11 mouse cellular contexts compared by ENCODE assay signal in genomic region chr7:145181376-145182034, GRCm38 (mm10). TPM values are rescaled to one million over a fixed set of nuclear protein-coding genes. Genes with fewer than 3 reads are reported as not detected.
DNase-seq lines count a peak whose midpoint lies in the region; ATAC-seq and TF ChIP-seq lines count a peak whose summit lies in the region.
"Had no signal": no experiment of that assay in that cellular context is flagged by ENCODE, and none has a peak within 500 bp of the region (broad histone marks: within the 10 kb centered on the region; RNA-seq: fewer than 3 reads in every experiment).

No protein-coding gene starts in this region.

- TF ChIP-seq EP300 in liver, postnatal 0 days (IDR thresholded peaks at IDR 0.05; ENCODE audit: low read depth): no peak

- no peak for TF ChIP-seq POLR2A in lung, adult 2 months (IDR thresholded peaks at IDR 0.05; ENCODE audit: borderline replicate concordance, extremely low read depth, low read depth, low read length)

- no peak overlapping the region for H3K4me2 ChIP-seq in lung, embryonic 16.5 days (ENCODE audit: low read depth, low read length)
- H3K4me2 ChIP-seq in embryonic facial prominence, embryonic 12.5 days (replicated peaks): no peak overlapping the region
- no peak overlapping the region for H3K4me2 ChIP-seq in limb, embryonic 11.5 days (ENCODE audit: low read depth, severe bottlenecking)
- no peak overlapping the region for H3K4me2 ChIP-seq in liver, postnatal 0 days (ENCODE audit: low read depth, low read length)

- no peak; the same call in 1 of the 2 replicates for ATAC-seq in lung, embryonic 16.5 days (ENCODE audit: low read depth)
- no peak for ATAC-seq in embryonic facial prominence, embryonic 12.5 days (ENCODE audit: insufficient number of reproducible peaks, insufficient read depth, low FRiP score, low TSS enrichment)
- ATAC-seq in limb, embryonic 11.5 days (ENCODE audit: insufficient number of reproducible peaks, low FRiP score, low TSS enrichment, low read depth): no peak
- no peak for ATAC-seq in activated CD4-positive, CD25-positive, alpha-beta regulatory T cell, adult 4 months
- no peak for ATAC-seq in liver, postnatal 0 days
- ATAC-seq: intestine, postnatal 0 days had no signal

- WGBS in lung, embryonic 16.5 days: 36% methylated on average over 11 of the region's 11 CpGs
- WGBS in lung, adult 2 months: 68% methylated on average over 11 of the region's 11 CpGs
- 35% methylated on average over 11 of the region's 11 CpGs for WGBS in embryonic facial prominence, embryonic 12.5 days
- WGBS in limb, embryonic 11.5 days: 19% methylated on average over 11 of the region's 11 CpGs
- 73% methylated on average over 11 of the region's 11 CpGs for WGBS in liver, postnatal 0 days (ENCODE audit: insufficient replicate concordance)

- H3K4me1 ChIP-seq in lung, embryonic 16.5 days (replicated peaks; ENCODE audit: control insufficient read depth, insufficient read depth, low read length): peaks cover 19% of the 10 kb centered on the region
- H3K4me1 ChIP-seq in lung, adult 2 months (ENCODE audit: control insufficient read depth, insufficient read depth, low read length): no peaks in the 10 kb centered on the region
- H3K4me1 ChIP-seq in embryonic facial prominence, embryonic 12.5 days: peaks cover 39% of the 10 kb centered on the region
- H3K4me1 ChIP-seq in limb, embryonic 11.5 days (ENCODE audit: control insufficient read depth, insufficient read depth, low read length): peaks cover 39% of the 10 kb centered on the region
- H3K4me1 ChIP-seq in liver, postnatal 0 days (ENCODE audit: insufficient read depth): no peaks in the 10 kb centered on the region

- no peak for TF ChIP-seq CTCF in lung, adult 2 months (IDR thresholded peaks at IDR 0.05; ENCODE audit: insufficient read depth, low read length)
- TF ChIP-seq CTCF in liver, postnatal 0 days (IDR thresholded peaks at IDR 0.05; ENCODE audit: low read depth): no peak

- no peaks in the 10 kb centered on the region for H3K27me3 ChIP-seq in lung, embryonic 16.5 days (ENCODE audit: control insufficient read depth, insufficient read depth, low read depth, low read length)
- H3K27me3 ChIP-seq in embryonic facial prominence, embryonic 12.5 days: no peaks in the 10 kb centered on the region
- no peaks in the 10 kb centered on the region for H3K27me3 ChIP-seq in limb, embryonic 11.5 days (ENCODE audit: control insufficient read depth, insufficient read depth, low read length)
- no peaks in the 10 kb centered on the region for H3K27me3 ChIP-seq in liver, postnatal 0 days (ENCODE audit: insufficient read depth, low read length)

- H3K4me3 ChIP-seq in lung, embryonic 16.5 days (ENCODE audit: low read length): no peak overlapping the region
- H3K4me3 ChIP-seq in lung, adult 2 months (replicated peaks; ENCODE audit: extremely low read depth, low read depth, low read length): no peak overlapping the region
- no peak overlapping the region for H3K4me3 ChIP-seq in embryonic facial prominence, embryonic 12.5 days
- H3K4me3 ChIP-seq in limb, embryonic 11.5 days (ENCODE audit: low read depth, low read length): no peak overlapping the region
- H3K4me3 ChIP-seq in liver, postnatal 0 days (ENCODE audit: low read depth, low read length): no peak overlapping the region
- H3K4me3 ChIP-seq: left cerebral cortex, adult 2 months had no signal

- H3K36me3 ChIP-seq in lung, embryonic 16.5 days (ENCODE audit: control insufficient read depth, insufficient read depth, low read length): no peaks in the 10 kb centered on the region
- H3K36me3 ChIP-seq in embryonic facial prominence, embryonic 12.5 days: no peaks in the 10 kb centered on the region
- H3K36me3 ChIP-seq in limb, embryonic 11.5 days (ENCODE audit: control insufficient read depth, insufficient read depth, low read length): no peaks in the 10 kb centered on the region
- H3K36me3 ChIP-seq in liver, postnatal 0 days (replicated peaks; ENCODE audit: insufficient read depth, low read length): no peaks in the 10 kb centered on the region

- H3K27ac ChIP-seq in lung, embryonic 16.5 days (ENCODE audit: low read length): peak overlapping the region; percentile 19; the same call in 1 of the 2 replicates
- peak overlapping the region; percentile 85 for H3K27ac ChIP-seq in embryonic facial prominence, embryonic 12.5 days
- H3K27ac ChIP-seq in limb, embryonic 11.5 days (replicated peaks; ENCODE audit: low read depth, low read length): peak overlapping the region; percentile 49; the same call in 1 of the 2 replicates
- H3K27ac ChIP-seq in liver, postnatal 0 days (ENCODE audit: low read depth): no peak overlapping the region
- H3K27ac ChIP-seq: left cerebral cortex, adult 2 months had no signal

- DNase-seq in embryo, embryonic 11 days: peak; percentile 64
- no peak for DNase-seq in embryo, embryonic 9.5 days (ENCODE audit: extremely low spot score)
- no peak for DNase-seq in lung, adult 2 months
- peak; percentile 74 for DNase-seq in limb, embryonic 11.5 days (ENCODE audit: low spot score)
- no peak for DNase-seq in liver, postnatal 0 days

- no peak overlapping the region for H3K9ac ChIP-seq in lung, embryonic 16.5 days (ENCODE audit: low read length)
- H3K9ac ChIP-seq in embryonic facial prominence, embryonic 12.5 days: no peak overlapping the region
- H3K9ac ChIP-seq in limb, embryonic 11.5 days (ENCODE audit: low read length): no peak overlapping the region
- H3K9ac ChIP-seq in liver, postnatal 0 days (replicated peaks): no peak overlapping the region

- H3K9me3 ChIP-seq in lung, embryonic 16.5 days (ENCODE audit: control insufficient read depth, low read length): no peaks in the 10 kb centered on the region
- H3K9me3 ChIP-seq in embryonic facial prominence, embryonic 12.5 days: no peaks in the 10 kb centered on the region
- no peaks in the 10 kb centered on the region for H3K9me3 ChIP-seq in limb, embryonic 11.5 days (ENCODE audit: control insufficient read depth, low read length)
- no peaks in the 10 kb centered on the region for H3K9me3 ChIP-seq in liver, postnatal 0 days (ENCODE audit: low read length)

RNA-seq across cellular contexts. Expression of gene 1810010D01Rik, which starts 26.4 kb away (rescaled TPM):
- 0.43 TPM in 1 of 2 replicates, not detected in the other for polyA plus RNA-seq in lung, embryonic 16.5 days (2015; fragmentation: Nextera tagmentation; extraction: Ambion mirVana)
- polyA plus RNA-seq in lung, adult 2 months (2012; rRNA removed): 5.6 and 8.4 TPM in 2 replicates
- polyA plus RNA-seq in embryonic facial prominence, embryonic 12.5 days (2016; fragmentation: Nextera tagmentation; extraction: Ambion mirVana): 0.89 TPM in 1 of 2 replicates, not detected in the other
- not detected in 2 replicates for polyA plus RNA-seq in limb, embryonic 11.5 days (2014; fragmentation: Nextera tagmentation; extraction: Ambion mirVana)
- not detected for polyA plus RNA-seq in activated CD4-positive, CD25-positive, alpha-beta regulatory T cell, adult 4 months (2017; shearing (Covaris generic))
- not detected in 2 replicates for polyA plus RNA-seq in liver, postnatal 0 days (2015; fragmentation: Nextera tagmentation; extraction: Ambion mirVana)
- polyA plus RNA-seq: C2C12 had no signal

Comparison
In these comparisons a context has a peak if more than half of its experiments do, and no peak if none do; other contexts are left out.
1. DNase-seq: peak in embryo, embryonic 11 days (single experiment) and limb, embryonic 11.5 days (single experiment); none in embryo, embryonic 9.5 days (single experiment), lung, adult 2 months (single experiment) and liver, postnatal 0 days (single experiment).